Mouse (Mus musculus) midbrain, embryonic 16.5 days (tissue): ENCODE data around the gene Adgrv1. TPM values are rescaled to one million over a fixed set of nuclear protein-coding genes. Genes with fewer than 3 reads are reported as not detected.

Experiments
- ATAC-seq: fragments of 200-750 bp; cut with Nextera tagmentation; 2 replicates; pipeline ENCODE4 v1.8.0; 2017; ENCODE audit warnings: moderate TSS enrichment
- H3K27ac ChIP-seq: fragments of 300-500 bp; sonication (generic); 2 replicates; pipeline ENCODE4 v1.5.1; 2014; ENCODE audit warnings: mild to moderate bottlenecking, low read length, mixed read lengths
- H3K27me3 ChIP-seq: fragments of 300-500 bp; sonication (generic); 2 replicates; pipeline ENCODE4 v1.6.1; 2014; ENCODE audit warnings: low read depth, low read length, mixed read lengths; ENCODE audit not compliant: control insufficient read depth, insufficient read depth
- H3K36me3 ChIP-seq: fragments of 300-500 bp; sonication (generic); 2 replicates; pipeline ENCODE4 v1.6.1; 2014; ENCODE audit warnings: mild to moderate bottlenecking, low read length, moderate library complexity, mixed read lengths; ENCODE audit not compliant: control insufficient read depth, insufficient read depth
- H3K4me1 ChIP-seq: fragments of 300-500 bp; sonication (generic); 2 replicates; pipeline ENCODE4 v1.6.1; 2014; ENCODE audit warnings: mild to moderate bottlenecking, low read length, mixed read lengths; ENCODE audit not compliant: control insufficient read depth, insufficient read depth
- H3K4me2 ChIP-seq: fragments of 300-500 bp; sonication (generic); 2 replicates; pipeline ENCODE4 v1.6.1; 2014; ENCODE audit warnings: mild to moderate bottlenecking, low read length, mixed read lengths
- H3K4me3 ChIP-seq: fragments of 300-500 bp; sonication (generic); 2 replicates; pipeline ENCODE4 v1.5.1; 2014; ENCODE audit warnings: low read depth, mild to moderate bottlenecking, low read length, moderate library complexity, mixed read lengths
- H3K9ac ChIP-seq: fragments of 300-500 bp; sonication (generic); 2 replicates; pipeline ENCODE4 v1.6.1; 2014; ENCODE audit warnings: low read depth, low read length, mixed read lengths
- H3K9me3 ChIP-seq: fragments of 300-500 bp; sonication (generic); replicated peaks from 2 replicates; pipeline ENCODE4 v1.6.1; 2014; ENCODE audit warnings: mild to moderate bottlenecking, low read length, mixed read lengths; ENCODE audit not compliant: control insufficient read depth, poor library complexity, severe bottlenecking
- WGBS: fragments of 180-500 bp; shearing (Covaris S2); extraction: QIAGEN DNeasy Blood & Tissue Kit; methylation state at CpG from one replicate; pipeline ENCODE4 v1.1.7; 2014; 5-methylcytosine and 5-hydroxymethylcytosine counted together
- polyA plus RNA-seq: library from polyadenylated mRNA; unstranded; fragments of >200 nt; fragmentation: Nextera tagmentation; extraction: Ambion mirVana; gene quantifications from 2 replicates; pipeline ENCODE4 v1.2.1, GENCODE M21; 2015

Adgrv1 gene
- polyA plus RNA-seq, 1 experiment from 2014 or later, result 6.6 TPM

DNA sequence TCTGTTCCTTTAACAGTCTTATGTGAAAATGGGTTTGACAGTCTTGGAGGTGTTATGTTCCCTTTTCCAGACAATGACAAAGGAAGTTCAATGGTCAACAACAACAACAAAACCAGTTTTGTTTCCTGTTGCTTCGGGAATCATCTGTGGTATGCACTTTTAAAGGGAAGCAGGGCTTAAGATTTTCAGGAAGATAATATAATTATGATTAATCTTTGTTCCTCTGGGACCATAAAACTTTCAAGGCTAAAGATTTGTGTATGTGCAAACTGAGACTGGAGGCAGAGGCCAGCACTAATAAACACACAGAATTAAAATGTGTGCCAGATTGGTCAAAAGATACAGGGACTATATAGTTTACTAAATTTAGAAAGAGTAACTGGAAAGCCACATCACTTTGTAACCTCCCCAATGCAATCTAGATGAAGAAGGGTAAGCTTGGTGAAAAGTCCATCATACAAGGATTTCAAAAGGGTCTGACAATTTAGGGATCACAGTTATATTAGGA lies 424.8 kb downstream of the Adgrv1 start:
- no peak for ATAC-seq
- WGBS, result 62% methylated on average over 1 of the region's 1 CpGs
- Histone ChIP-seq H3K36me3 (no peaks in the 10 kb centered on the region), H3K27me3 (no peaks in the 10 kb centered on the region), H3K27ac (no peak overlapping the region), H3K9me3 (no peaks in the 10 kb centered on the region), H3K4me3 (no peak overlapping the region), H3K9ac (no peak overlapping the region), H3K4me2 (no peak overlapping the region), H3K4me1 (no peaks in the 10 kb centered on the region)

DNA sequence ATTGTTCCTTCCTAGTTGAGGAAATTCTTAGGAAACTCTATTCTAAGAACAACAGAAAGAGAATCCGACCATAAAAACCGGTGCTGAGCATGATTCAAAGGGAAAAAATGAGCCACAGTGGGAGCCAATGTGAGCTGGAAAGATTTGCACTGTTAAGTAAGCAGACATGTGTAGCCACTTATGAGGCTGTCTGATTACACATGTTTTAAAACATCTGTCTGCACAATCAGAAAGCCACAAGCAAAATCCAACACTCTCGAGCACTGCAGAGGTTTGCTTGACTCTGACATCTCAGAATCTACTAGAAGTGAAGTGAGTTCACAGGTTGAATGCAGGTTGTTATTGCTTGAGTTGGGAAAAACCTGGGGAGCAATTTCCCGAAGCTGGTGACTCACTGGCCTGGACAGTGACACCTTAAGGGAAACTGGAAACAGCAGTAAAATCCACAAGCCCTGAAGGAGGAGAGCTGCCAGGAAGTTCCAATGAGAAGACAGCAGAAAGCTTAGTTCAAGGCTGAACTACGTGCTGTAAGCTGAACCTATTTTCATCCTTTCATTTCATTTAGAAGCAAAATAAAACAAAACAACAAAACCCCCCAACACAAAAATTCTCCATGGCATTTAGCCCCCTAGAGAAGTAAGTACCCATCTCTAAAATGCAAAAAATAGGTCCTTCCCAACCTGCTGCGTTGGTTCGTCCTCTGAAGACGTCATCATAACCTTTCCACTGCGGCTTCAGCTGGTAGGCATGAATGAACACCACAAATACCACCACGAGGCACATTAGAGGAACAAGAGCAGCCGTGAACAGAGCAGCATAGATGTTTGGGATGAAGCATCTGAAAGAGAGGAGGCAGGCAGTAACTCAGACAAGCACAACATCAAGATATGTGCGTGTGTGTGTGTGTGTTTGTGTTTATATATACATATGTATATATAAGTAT lies 450.7 kb downstream of the Adgrv1 start:
- no peak for ATAC-seq
- no peaks in the 10 kb centered on the region for H3K9me3 ChIP-seq
- H3K4me3 ChIP-seq, result no peak overlapping the region
- no peaks in the 10 kb centered on the region for H3K27me3 ChIP-seq
- no peak overlapping the region for H3K27ac ChIP-seq
- no peak overlapping the region for H3K4me2 ChIP-seq
- no peaks in the 10 kb centered on the region for H3K4me1 ChIP-seq
- no peak overlapping the region for H3K9ac ChIP-seq
- 87% methylated on average over 12 of the region's 12 CpGs for WGBS
- H3K36me3 ChIP-seq, result no peaks in the 10 kb centered on the region

DNA sequence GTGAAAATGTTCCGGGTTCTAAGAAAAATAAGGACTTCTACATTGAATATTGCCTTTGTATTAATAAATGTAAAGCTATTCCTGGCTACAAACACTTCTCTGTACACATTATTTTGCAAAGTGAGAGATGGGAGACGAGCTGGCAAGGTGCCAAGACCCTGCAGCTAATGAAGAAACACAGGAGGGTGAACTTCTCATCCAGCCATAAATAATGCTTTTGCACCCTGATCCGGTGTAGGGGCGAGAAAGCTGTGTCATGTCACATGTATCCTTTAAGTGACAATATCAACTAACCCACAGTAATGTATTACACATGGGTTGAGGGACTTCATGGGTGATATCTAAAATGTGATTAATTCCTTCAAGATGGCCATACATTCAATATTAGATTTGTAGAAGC lies 451.5 kb downstream of the Adgrv1 start:
- ATAC-seq, result no peak
- Histone ChIP-seq H3K27ac (no peak overlapping the region), H3K36me3 (no peaks in the 10 kb centered on the region), H3K4me3 (no peak overlapping the region), H3K4me1 (no peaks in the 10 kb centered on the region), H3K9me3 (no peaks in the 10 kb centered on the region), H3K9ac (no peak overlapping the region), H3K27me3 (no peaks in the 10 kb centered on the region), H3K4me2 (no peak overlapping the region)
- WGBS, result 72% methylated on average over 4 of the region's 4 CpGs

DNA sequence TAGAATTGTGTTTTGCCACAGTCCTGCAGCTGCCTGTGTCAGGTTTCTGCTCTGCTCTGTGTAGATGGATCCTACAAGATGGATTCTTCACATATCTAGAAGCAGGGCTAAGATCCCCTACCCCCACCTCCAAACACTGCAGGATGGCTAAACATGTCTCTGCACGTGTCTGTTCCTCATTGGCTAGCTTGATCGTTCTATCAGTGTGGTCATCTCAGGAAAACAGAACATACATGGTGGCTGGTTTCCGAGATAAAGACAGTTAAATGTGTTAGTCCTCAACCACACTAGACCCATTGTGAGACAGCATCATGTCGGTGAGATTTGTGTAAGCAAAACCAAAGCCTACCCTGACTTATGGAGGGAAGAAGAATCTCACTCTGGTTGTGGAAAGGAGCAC lies 456.1 kb downstream of the Adgrv1 start:
- ATAC-seq, result no peak
- no peaks in the 10 kb centered on the region for H3K27me3 ChIP-seq
- no peak overlapping the region for H3K4me2 ChIP-seq
- H3K27ac ChIP-seq, result no peak overlapping the region
- no peak overlapping the region for H3K4me3 ChIP-seq
- no peaks in the 10 kb centered on the region for H3K36me3 ChIP-seq
- no peak overlapping the region for H3K9ac ChIP-seq
- no peaks in the 10 kb centered on the region for H3K9me3 ChIP-seq
- H3K4me1 ChIP-seq, result no peaks in the 10 kb centered on the region
- WGBS, result 92% methylated on average over 4 of the region's 4 CpGs

DNA sequence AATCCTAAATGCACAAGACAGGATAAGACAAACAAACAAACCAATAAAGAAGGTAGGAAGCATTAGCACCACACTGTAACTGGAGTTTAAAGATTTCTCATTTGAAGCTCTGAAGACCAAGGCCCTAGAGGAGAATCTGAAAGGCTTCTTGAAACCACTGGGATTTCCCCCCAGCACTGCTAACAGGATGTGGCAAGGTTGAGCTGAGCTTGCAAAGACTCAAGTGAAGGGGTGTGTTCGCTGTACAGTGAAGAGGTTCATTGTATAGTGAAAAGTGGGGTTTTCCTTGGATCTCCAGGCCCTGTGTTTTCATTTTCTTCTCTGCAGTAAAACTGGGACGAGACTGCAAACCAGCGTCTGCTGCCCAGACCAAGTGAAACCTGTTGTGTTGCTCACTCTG lies 456.9 kb downstream of the Adgrv1 start:
- 89% methylated on average over 3 of the region's 3 CpGs for WGBS
- no peak overlapping the region for H3K4me3 ChIP-seq
- H3K9me3 ChIP-seq, result no peaks in the 10 kb centered on the region
- no peaks in the 10 kb centered on the region for H3K27me3 ChIP-seq
- no peaks in the 10 kb centered on the region for H3K4me1 ChIP-seq
- no peak overlapping the region for H3K27ac ChIP-seq
- H3K4me2 ChIP-seq, result no peak overlapping the region
- H3K9ac ChIP-seq, result no peak overlapping the region
- ATAC-seq, result no peak
- no peaks in the 10 kb centered on the region for H3K36me3 ChIP-seq

DNA sequence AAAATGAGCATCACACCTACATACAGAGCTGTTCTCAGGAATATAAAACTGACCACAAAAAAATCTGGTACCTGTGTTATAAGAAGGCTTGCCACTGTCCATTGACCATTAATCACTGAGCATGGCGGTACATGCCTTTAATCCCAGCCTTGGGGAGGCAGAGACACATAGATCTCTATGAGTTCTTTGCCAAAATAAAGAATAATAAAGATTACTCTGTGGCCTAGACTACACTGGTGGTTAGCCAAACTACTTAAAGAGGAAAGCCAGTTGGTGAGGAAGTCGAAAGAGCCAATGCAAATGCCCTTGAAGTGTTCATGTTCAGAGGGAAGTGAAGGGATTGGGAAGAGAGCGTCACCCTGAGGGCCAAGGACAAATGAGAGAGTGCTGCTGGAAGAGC lies 461.8 kb downstream of the Adgrv1 start:
- WGBS, result 86% methylated on average over 3 of the region's 3 CpGs

DNA sequence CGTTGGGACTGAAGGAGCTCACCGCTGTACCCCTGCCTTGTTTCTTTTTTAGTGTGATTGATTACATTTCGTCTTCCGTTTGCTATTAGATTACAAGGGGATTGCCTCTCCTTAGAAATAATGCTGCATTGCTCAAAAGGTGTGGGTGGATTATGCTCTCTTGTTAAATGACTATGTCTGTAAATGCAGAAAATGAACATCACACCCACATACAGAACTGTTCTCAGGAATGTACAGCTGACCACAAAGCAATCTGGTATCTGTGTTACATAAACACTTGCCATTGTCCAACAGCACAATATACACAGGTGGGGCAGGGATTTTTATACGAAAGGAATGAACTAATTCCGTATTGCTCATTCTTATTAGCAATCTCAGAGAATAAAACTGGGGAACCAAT lies 465.5 kb downstream of the Adgrv1 start:
- H3K9me3 ChIP-seq, result 0 out of 2 replicates have a peak, but pooled peaks cover 3% of the 10 kb centered on the region
- no peak overlapping the region for H3K4me2 ChIP-seq
- no peaks in the 10 kb centered on the region for H3K27me3 ChIP-seq
- ATAC-seq, result no peak
- no peaks in the 10 kb centered on the region for H3K4me1 ChIP-seq
- H3K36me3 ChIP-seq, result no peaks in the 10 kb centered on the region
- H3K27ac ChIP-seq, result no peak overlapping the region
- H3K4me3 ChIP-seq, result no peak overlapping the region
- 92% methylated on average over 6 of the region's 6 CpGs for WGBS
- no peak overlapping the region for H3K9ac ChIP-seq

More for the DNA sequence above, 461.8 kb downstream of the Adgrv1 start:
- no peak overlapping the region for H3K4me3 ChIP-seq
- no peaks in the 10 kb centered on the region for H3K27me3 ChIP-seq
- no peak for ATAC-seq
- H3K4me1 ChIP-seq, result no peaks in the 10 kb centered on the region
- no peaks in the 10 kb centered on the region for H3K9me3 ChIP-seq
- no peak overlapping the region for H3K27ac ChIP-seq
- H3K9ac ChIP-seq, result no peak overlapping the region
- no peak overlapping the region for H3K4me2 ChIP-seq
- no peaks in the 10 kb centered on the region for H3K36me3 ChIP-seq

DNA sequence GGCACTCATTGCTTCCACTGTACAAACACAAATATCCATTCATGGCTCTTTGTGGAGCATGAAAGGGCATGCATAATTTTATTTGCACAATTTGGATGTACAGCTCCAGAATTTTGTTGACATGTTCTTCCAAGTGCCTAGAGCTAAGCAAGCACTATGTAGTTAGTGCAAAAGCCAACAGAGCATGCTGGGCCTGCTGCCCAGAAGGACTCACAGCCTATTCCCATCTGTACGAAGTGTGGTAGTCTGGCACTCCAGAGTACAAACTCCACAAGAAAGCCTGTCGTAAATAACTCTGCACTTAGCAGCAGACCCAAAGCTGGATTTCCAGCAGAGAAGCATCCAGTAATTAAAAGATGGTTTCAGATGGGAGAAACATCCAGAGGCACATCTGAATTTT lies 473.1 kb downstream of the Adgrv1 start:
- Histone ChIP-seq H3K36me3 (no peaks in the 10 kb centered on the region), H3K27me3 (no peaks in the 10 kb centered on the region), H3K4me3 (no peak overlapping the region), H3K27ac (no peak overlapping the region), H3K4me1 (no peaks in the 10 kb centered on the region), H3K9ac (no peak overlapping the region), H3K9me3 (0 out of 2 replicates have a peak, but pooled peaks cover 3% of the 10 kb centered on the region), H3K4me2 (no peak overlapping the region)
- ATAC-seq, result no peak
- 82% methylated on average over 2 of the region's 2 CpGs for WGBS

DNA sequence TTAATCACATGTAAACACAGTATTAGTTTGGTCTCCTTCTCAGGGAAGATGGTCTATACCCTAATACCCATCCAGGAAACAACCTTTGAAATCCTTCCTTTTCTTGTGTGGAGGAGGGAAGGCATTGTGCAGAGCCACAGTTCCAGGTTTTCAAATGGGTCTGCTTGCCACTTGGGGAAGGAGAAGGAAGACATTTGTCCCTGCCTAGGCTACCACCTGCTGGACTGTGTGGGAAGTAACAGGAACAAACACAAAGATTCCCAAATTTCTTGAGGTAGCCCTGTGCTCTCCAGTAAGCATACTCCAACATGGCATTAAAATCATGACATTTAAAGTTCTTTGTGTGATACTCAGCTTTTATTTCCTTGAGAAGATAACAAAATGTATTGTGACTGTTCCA lies 477.6 kb downstream of the Adgrv1 start:
- no peak overlapping the region for H3K27ac ChIP-seq
- no peak overlapping the region for H3K4me3 ChIP-seq
- H3K9me3 ChIP-seq, result no peaks in the 10 kb centered on the region
- no peak overlapping the region for H3K9ac ChIP-seq
- H3K36me3 ChIP-seq, result no peaks in the 10 kb centered on the region
- no peaks in the 10 kb centered on the region for H3K4me1 ChIP-seq
- ATAC-seq, result 0 out of 2 replicates have a peak, but pooled peaks have one; percentile 21
- H3K27me3 ChIP-seq, result no peaks in the 10 kb centered on the region
- no peak overlapping the region for H3K4me2 ChIP-seq
